Mouse (Mus musculus) midbrain, postnatal 0 days (tissue): ENCODE data around the gene Stac2. TPM values are rescaled to one million over a fixed set of nuclear protein-coding genes. Genes with fewer than 3 reads are reported as not detected.

Experiments
- ATAC-seq: fragments of 200-750 bp; cut with Nextera tagmentation; 2 replicates; pipeline ENCODE4 v1.8.0; 2017; ENCODE audit warnings: moderate number of reproducible peaks, mild to moderate bottlenecking, moderate TSS enrichment, moderate library complexity; ENCODE audit not compliant: low FRiP score
- DNase-seq: peaks from one replicate; pipeline ENCODE4 v3.0.0-alpha.2; 2015; ENCODE audit warnings: low spot score
- H3K27ac ChIP-seq: fragments of 300-500 bp; sonication (generic); 2 replicates; pipeline ENCODE4 v1.5.1; 2014; ENCODE audit warnings: low read depth, mild to moderate bottlenecking, low read length, mixed read lengths
- H3K27me3 ChIP-seq: fragments of 300-500 bp; sonication (generic); 2 replicates; pipeline ENCODE4 v1.6.1; 2014; ENCODE audit warnings: low read length, control low read depth, mixed read lengths; ENCODE audit not compliant: insufficient read depth
- H3K36me3 ChIP-seq: fragments of 300-500 bp; sonication (generic); 2 replicates; pipeline ENCODE4 v1.6.1; 2014; ENCODE audit warnings: low read length, control low read depth, mixed read lengths; ENCODE audit not compliant: insufficient read depth
- H3K4me1 ChIP-seq: fragments of 300-500 bp; sonication (generic); 2 replicates; pipeline ENCODE4 v1.6.1; 2014; ENCODE audit warnings: mild to moderate bottlenecking, control low read depth, antibody characterized with exemption, low read length, mixed read lengths; ENCODE audit not compliant: insufficient read depth
- H3K4me2 ChIP-seq: fragments of 300-500 bp; sonication (generic); 2 replicates; pipeline ENCODE4 v1.6.1; 2014; ENCODE audit warnings: low read depth, mild to moderate bottlenecking, low read length, mixed read lengths; ENCODE audit not compliant: poor library complexity, severe bottlenecking
- H3K4me3 ChIP-seq: fragments of 300-500 bp; sonication (generic); 2 replicates; pipeline ENCODE4 v1.5.1; 2014; ENCODE audit warnings: low read depth, mild to moderate bottlenecking, low read length, moderate library complexity
- H3K9ac ChIP-seq: fragments of 300-500 bp; sonication (generic); replicated peaks from 2 replicates; pipeline ENCODE4 v1.6.1; 2014; ENCODE audit warnings: mild to moderate bottlenecking, low read length, moderate library complexity, mixed read lengths; ENCODE audit not compliant: poor library complexity, severe bottlenecking
- H3K9me3 ChIP-seq: fragments of 300-500 bp; sonication (generic); 2 replicates; pipeline ENCODE4 v1.6.1; 2016; ENCODE audit warnings: low read length, control low read depth
- CTCF ChIP-seq: IDR thresholded peaks from 2 replicates; pipeline ENCODE4 v1.5.1; 2016; ENCODE audit warnings: antibody characterized with exemption, mild to moderate bottlenecking
- WGBS: fragments of 180-500 bp; shearing (Covaris S2); extraction: QIAGEN DNeasy Blood & Tissue Kit; methylation state at CpG from one replicate; pipeline ENCODE4 v1.1.7; 2014; 5-methylcytosine and 5-hydroxymethylcytosine counted together
- polyA plus RNA-seq: library from polyadenylated mRNA; unstranded; fragments of >200 nt; fragmentation: Nextera tagmentation; extraction: Ambion mirVana; gene quantifications from 2 replicates; pipeline ENCODE4 v1.2.1, GENCODE M21; 2015
- total RNA-seq: library from RNA; depleted of rRNA; stranded (reverse); fragments of >200 nt; gene quantifications from 2 replicates; pipeline ENCODE4 v1.2.3, GENCODE M21; 2014

Gene Stac2
- total and polyA plus RNA-seq, 2 experiments from 2014 or later = 3.5 to 8.3 TPM

- 2% methylated on average over 47 of the region's 52 CpGs for WGBS
- H3K36me3 ChIP-seq = peaks cover 6% of the 10 kb centered on the region
- TF ChIP-seq CTCF = no peak
- peak; percentile 42 for ATAC-seq
- H3K9ac ChIP-seq = peak within 1 kb of the TSS; percentile 99
- peak within 1 kb of the TSS; percentile 96 for H3K4me3 ChIP-seq
- peak; percentile 70 for DNase-seq
- no peaks in the 10 kb centered on the region for H3K9me3 ChIP-seq
- peak within 1 kb of the TSS; percentile 96 for H3K27ac ChIP-seq
- H3K4me2 ChIP-seq = peak within 1 kb of the TSS; percentile 81
- peaks cover 20% of the 10 kb centered on the region; the same call in 1 of the 2 replicates for H3K4me1 ChIP-seq
- no peaks in the 10 kb centered on the region for H3K27me3 ChIP-seq
Measured at GRCm38 (mm10) chr11:98022555-98023371, 30.5 kb downstream of the Stac2 start, which contains the start of gene Cacnb1. Gene Cacnb1, minus strand, starts transcription at chr11:98023034.

- Histone ChIP-seq H3K9me3 (no peaks in the 10 kb centered on the region), H3K4me3 (peak overlapping the region; percentile 96), H3K27me3 (no peaks in the 10 kb centered on the region), H3K36me3 (peaks cover 10% of the 10 kb centered on the region), H3K27ac (peak overlapping the region; percentile 96), H3K9ac (peak overlapping the region; percentile 99), H3K4me2 (peak overlapping the region; percentile 81), H3K4me1 (peaks cover 20% of the 10 kb centered on the region; the same call in 1 of the 2 replicates)
- DNase-seq = no peak
- 0% methylated on average over 20 of the region's 23 CpGs for WGBS
- peak; percentile 18 for ATAC-seq
- TF ChIP-seq CTCF = no peak
Measured at GRCm38 (mm10) chr11:98022253-98022554, 31.1 kb downstream of the Stac2 start.

GRCm38 (mm10) chr11:98021565-98022252 is 31.6 kb downstream of the Stac2 start:
- H3K27ac ChIP-seq = peak overlapping the region; percentile 96
- 5% methylated on average over 32 of the region's 34 CpGs for WGBS
- H3K4me1 ChIP-seq = peaks cover 20% of the 10 kb centered on the region; the same call in 1 of the 2 replicates

GRCm38 (mm10) chr11:98021118-98021517 is 32.1 kb downstream of the Stac2 start:
- ATAC-seq (no peak), DNase-seq (no peak)
- Histone ChIP-seq H3K9ac (peak overlapping the region; percentile 99), H3K4me1 (peaks cover 20% of the 10 kb centered on the region; the same call in 1 of the 2 replicates), H3K4me3 (peak overlapping the region; percentile 96), H3K27me3 (no peaks in the 10 kb centered on the region), H3K9me3 (no peaks in the 10 kb centered on the region), H3K27ac (peak overlapping the region; percentile 96), H3K36me3 (peaks cover 20% of the 10 kb centered on the region), H3K4me2 (peak overlapping the region; percentile 81)
- WGBS = 32% methylated on average over 2 of the region's 2 CpGs
- 0 out of 2 replicates have a peak, but pooled peaks have one; percentile 1 for TF ChIP-seq CTCF

More at GRCm38 (mm10) chr11:98021565-98022252, 31.6 kb downstream of the Stac2 start:
- ATAC-seq (peak; percentile 32), DNase-seq (peak; percentile 79)
- no peaks in the 10 kb centered on the region for H3K27me3 ChIP-seq
- peaks cover 15% of the 10 kb centered on the region for H3K36me3 ChIP-seq
- TF ChIP-seq CTCF = no peak
- peak overlapping the region; percentile 99 for H3K9ac ChIP-seq
- H3K4me2 ChIP-seq = peak overlapping the region; percentile 81
- no peaks in the 10 kb centered on the region for H3K9me3 ChIP-seq
- peak overlapping the region; percentile 96 for H3K4me3 ChIP-seq

GRCm38 (mm10) chr11:98020710-98021109 is 32.6 kb downstream of the Stac2 start:
- no peak for DNase-seq
- ATAC-seq = no peak
- WGBS = 25% methylated on average over 1 of the region's 1 CpGs

More at GRCm38 (mm10) chr11:98020710-98021109, 32.6 kb downstream of the Stac2 start:
- TF ChIP-seq CTCF = peak; percentile 9; the same call in 1 of the 2 replicates
- H3K4me2 ChIP-seq = peak overlapping the region; percentile 81
- H3K9ac ChIP-seq = peak overlapping the region; percentile 55
- H3K36me3 ChIP-seq = peaks cover 24% of the 10 kb centered on the region
- H3K9me3 ChIP-seq = no peaks in the 10 kb centered on the region
- no peak overlapping the region for H3K27ac ChIP-seq
- H3K4me1 ChIP-seq = peaks cover 20% of the 10 kb centered on the region; the same call in 1 of the 2 replicates
- no peaks in the 10 kb centered on the region for H3K27me3 ChIP-seq
- peak overlapping the region; percentile 96 for H3K4me3 ChIP-seq
